ENCODE assay signal across 23 mouse cellular contexts in the genomic region with DNA sequence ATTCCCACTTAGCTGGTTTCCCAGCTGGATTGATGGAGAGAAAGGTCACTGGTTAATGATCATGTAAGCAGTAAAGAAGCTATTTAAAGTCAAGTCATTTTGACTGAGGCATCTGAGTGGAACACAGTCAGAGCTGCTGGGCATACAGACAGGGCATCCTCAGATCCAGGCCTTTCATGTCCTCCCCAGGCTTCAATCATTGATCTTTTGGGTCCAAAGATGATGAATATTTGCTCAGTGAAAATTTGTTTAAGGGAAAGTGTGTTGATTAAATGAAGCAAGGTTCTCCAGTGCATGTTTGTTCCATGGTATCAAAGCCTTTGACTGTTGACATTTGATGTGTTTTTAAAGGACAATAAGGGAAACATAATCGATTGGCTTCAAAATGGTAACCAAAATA. TPM values are rescaled to one million over a fixed set of nuclear protein-coding genes. Genes with fewer than 3 reads are reported as not detected.
DNase-seq lines count a peak whose midpoint lies in the region; ATAC-seq and TF ChIP-seq lines count a peak whose summit lies in the region.
"Had no signal": no experiment of that assay in that cellular context is flagged by ENCODE, and none has a peak within 500 bp of the region (broad histone marks: within the 10 kb centered on the region; RNA-seq: fewer than 3 reads in every experiment).

No protein-coding gene starts in this region.

- no peaks in the 10 kb centered on the region for H3K36me3 ChIP-seq in liver, adult 2 months (ENCODE audit: control insufficient read depth, insufficient read depth, low read length)
- H3K36me3 ChIP-seq in liver, embryonic 11.5 days (ENCODE audit: control insufficient read depth, insufficient read depth, low read length), result no peaks in the 10 kb centered on the region
- H3K36me3 ChIP-seq in liver, embryonic 13.5 days, result no peaks in the 10 kb centered on the region
- H3K36me3 ChIP-seq in liver, embryonic 15.5 days (replicated peaks), result no peaks in the 10 kb centered on the region
- H3K36me3 ChIP-seq: embryonic facial prominence, embryonic 12.5 days; embryonic facial prominence, embryonic 15.5 days; forebrain, embryonic 12.5 days; forebrain, embryonic 15.5 days; hindbrain, embryonic 12.5 days; hindbrain, embryonic 15.5 days had no signal

- H3K4me2 ChIP-seq in liver, embryonic 11.5 days, result no peak overlapping the region
- H3K4me2 ChIP-seq in liver, embryonic 13.5 days, result no peak overlapping the region
- no peak overlapping the region for H3K4me2 ChIP-seq in liver, embryonic 15.5 days
- H3K4me2 ChIP-seq: embryonic facial prominence, embryonic 12.5 days; embryonic facial prominence, embryonic 15.5 days; forebrain, embryonic 12.5 days; forebrain, embryonic 15.5 days; heart, embryonic 11.5 days; hindbrain, embryonic 12.5 days; hindbrain, embryonic 15.5 days had no signal

- 31% methylated on average over 1 of the region's 1 CpGs for WGBS in liver, adult 2 months
- WGBS in liver, embryonic 11.5 days, result 63% methylated on average over 1 of the region's 1 CpGs
- 72% methylated on average over 1 of the region's 1 CpGs for WGBS in liver, embryonic 13.5 days (ENCODE audit: insufficient replicate concordance)
- 62% methylated on average over 1 of the region's 1 CpGs for WGBS in liver, embryonic 15.5 days (ENCODE audit: insufficient replicate concordance)

- TF ChIP-seq POLR2A in liver, adult 2 months (IDR thresholded peaks at IDR 0.05; ENCODE audit: extremely low read depth, insufficient read depth, low read length), result no peak

- H3K9me3 ChIP-seq in liver, embryonic 11.5 days (ENCODE audit: control insufficient read depth, low read length), result no peaks in the 10 kb centered on the region
- H3K9me3 ChIP-seq in liver, embryonic 13.5 days (replicated peaks), result no peaks in the 10 kb centered on the region
- H3K9me3 ChIP-seq in liver, embryonic 15.5 days (replicated peaks), result no peaks in the 10 kb centered on the region
- H3K9me3 ChIP-seq: embryonic facial prominence, embryonic 12.5 days; embryonic facial prominence, embryonic 15.5 days; forebrain, embryonic 12.5 days; forebrain, embryonic 15.5 days; hindbrain, embryonic 12.5 days; hindbrain, embryonic 15.5 days had no signal

- H3K4me3 ChIP-seq in liver, adult 2 months (ENCODE audit: insufficient read depth, low read depth, low read length), result no peak overlapping the region
- no peak overlapping the region for H3K4me3 ChIP-seq in liver, embryonic 11.5 days (ENCODE audit: low read depth, low read length)
- no peak overlapping the region for H3K4me3 ChIP-seq in liver, embryonic 13.5 days (replicated peaks)
- H3K4me3 ChIP-seq in liver, embryonic 15.5 days (replicated peaks), result no peak overlapping the region
- H3K4me3 ChIP-seq: embryonic facial prominence, embryonic 12.5 days; embryonic facial prominence, embryonic 15.5 days; forebrain, embryonic 12.5 days; forebrain, embryonic 15.5 days; hindbrain, embryonic 12.5 days; hindbrain, embryonic 15.5 days had no signal

- H3K4me1 ChIP-seq in liver, adult 2 months (ENCODE audit: control insufficient read depth, insufficient read depth, low read length), result peaks cover 22% of the 10 kb centered on the region
- peaks cover 12% of the 10 kb centered on the region for H3K4me1 ChIP-seq in liver, embryonic 11.5 days (replicated peaks; ENCODE audit: control insufficient read depth, insufficient read depth, low read length)
- H3K4me1 ChIP-seq in liver, embryonic 13.5 days (replicated peaks), result peaks cover 66% of the 10 kb centered on the region
- H3K4me1 ChIP-seq in liver, embryonic 15.5 days (replicated peaks), result peaks cover 68% of the 10 kb centered on the region
- H3K4me1 ChIP-seq: embryonic facial prominence, embryonic 12.5 days; embryonic facial prominence, embryonic 15.5 days; forebrain, embryonic 12.5 days; forebrain, embryonic 15.5 days; hindbrain, embryonic 12.5 days; hindbrain, embryonic 15.5 days had no signal

- peak; percentile 99 for DNase-seq in liver, adult 2 months (ENCODE audit: extremely low read depth, low read depth, low spot score)
- no peak for DNase-seq in liver, embryonic 11.5 days (ENCODE audit: low spot score)
- no peak for DNase-seq in liver, embryonic 13.5 days
- DNase-seq in MN1 (ENCODE audit: low spot score), result no peak
- no peak for DNase-seq in kidney, adult 9 months
- DNase-seq: adrenal gland, adult 8-10 months; adrenal gland, postnatal 25 days; cerebellum, adult 2 months; cerebellum, adult 9-11 months; cerebellum, postnatal 25 days; gastrocnemius, postnatal 25 days had no signal

- TF ChIP-seq CTCF in liver, adult 2 months (IDR thresholded peaks at IDR 0.05; ENCODE audit: low read depth, low read length), result no peak

- no peak for ATAC-seq in liver, embryonic 11.5 days (replicated peaks; ENCODE audit: low FRiP score)
- ATAC-seq in liver, embryonic 13.5 days (ENCODE audit: low read depth), result no peak
- ATAC-seq in liver, embryonic 15.5 days (ENCODE audit: insufficient read depth), result 0 out of 2 replicates have a peak, but pooled peaks have one; percentile 20
- ATAC-seq: activated CD4-positive, CD25-positive, alpha-beta regulatory T cell, adult 4 months; CD4-positive, CD25-positive, alpha-beta regulatory T cell, adult 4 months; forebrain, embryonic 15.5 days had no signal

- H3K27me3 ChIP-seq in liver, adult 2 months (ENCODE audit: control insufficient read depth, insufficient read depth, low read length), result no peaks in the 10 kb centered on the region
- no peaks in the 10 kb centered on the region for H3K27me3 ChIP-seq in liver, embryonic 11.5 days (replicated peaks; ENCODE audit: control insufficient read depth, insufficient read depth, low read length)
- H3K27me3 ChIP-seq in liver, embryonic 13.5 days, result no peaks in the 10 kb centered on the region
- H3K27me3 ChIP-seq in liver, embryonic 15.5 days, result no peaks in the 10 kb centered on the region
- H3K27me3 ChIP-seq: embryonic facial prominence, embryonic 12.5 days; embryonic facial prominence, embryonic 15.5 days; forebrain, embryonic 12.5 days; forebrain, embryonic 15.5 days; hindbrain, embryonic 12.5 days; hindbrain, embryonic 15.5 days had no signal

- no peak overlapping the region for H3K9ac ChIP-seq in liver, adult 2 months (ENCODE audit: low read depth, low read length)
- H3K9ac ChIP-seq in liver, embryonic 11.5 days (ENCODE audit: low read depth, low read length), result no peak overlapping the region
- H3K9ac ChIP-seq in liver, embryonic 13.5 days, result no peak overlapping the region
- no peak overlapping the region for H3K9ac ChIP-seq in liver, embryonic 15.5 days
- H3K9ac ChIP-seq: embryonic facial prominence, embryonic 12.5 days; embryonic facial prominence, embryonic 15.5 days; forebrain, embryonic 12.5 days; forebrain, embryonic 15.5 days; hindbrain, embryonic 12.5 days; hindbrain, embryonic 15.5 days had no signal

- H3K27ac ChIP-seq in liver, adult 2 months (replicated peaks; ENCODE audit: insufficient read depth, low read depth, low read length), result peak overlapping the region; percentile 75
- H3K27ac ChIP-seq in liver, embryonic 11.5 days (ENCODE audit: low read depth, low read length), result no peak overlapping the region
- peak overlapping the region; percentile 63; the same call in 1 of the 2 replicates for H3K27ac ChIP-seq in liver, embryonic 13.5 days
- no peak overlapping the region; the same call in 1 of the 2 replicates for H3K27ac ChIP-seq in liver, embryonic 15.5 days (replicated peaks)
- H3K27ac ChIP-seq: embryonic facial prominence, embryonic 12.5 days; embryonic facial prominence, embryonic 15.5 days; forebrain, embryonic 12.5 days; forebrain, embryonic 15.5 days; hindbrain, embryonic 12.5 days; hindbrain, embryonic 15.5 days had no signal

- H3K79me2 ChIP-seq in liver, adult 2 months (ENCODE audit: control insufficient read depth, insufficient read depth, low read length), result no peaks in the 10 kb centered on the region

RNA-seq across cellular contexts. Expression of a gene that starts 7.2 kb away (rescaled TPM):
- 254 and 300 TPM in 2 replicates for total RNA-seq in liver, adult 2 months (2014; rRNA removed)
- polyA plus RNA-seq in liver, adult 2 months (2012; rRNA removed), result 110 and 114 TPM in 2 replicates
- 13.6 and 15.2 TPM in 2 replicates for polyA plus RNA-seq in liver, embryonic 11.5 days (2014; fragmentation: Nextera tagmentation; extraction: Ambion mirVana)
- 8.3 and 9.3 TPM in 2 replicates for polyA plus RNA-seq in liver, embryonic 13.5 days (2015; fragmentation: Nextera tagmentation; extraction: Ambion mirVana)
- 7.7 and 8.2 TPM in 2 replicates for polyA plus RNA-seq in liver, embryonic 15.5 days (2015; fragmentation: Nextera tagmentation; extraction: Ambion mirVana)
- polyA plus RNA-seq: embryonic facial prominence, embryonic 12.5 days; hindbrain, embryonic 12.5 days had no signal

RNA-seq across cellular contexts. Expression of a gene that starts 39.9 kb away (rescaled TPM):
- 0.34 and 0.46 TPM in 2 replicates for total RNA-seq in liver, adult 2 months (2014; rRNA removed)
- polyA plus RNA-seq in liver, adult 2 months (2012; rRNA removed), result 0.09 and 0.16 TPM in 2 replicates
- polyA plus RNA-seq in liver, embryonic 11.5 days (2014; fragmentation: Nextera tagmentation; extraction: Ambion mirVana), result 19.6 and 24.3 TPM in 2 replicates
- polyA plus RNA-seq in liver, embryonic 13.5 days (2015; fragmentation: Nextera tagmentation; extraction: Ambion mirVana), result 2.0 and 2.8 TPM in 2 replicates
- 0.92 and 1.0 TPM in 2 replicates for polyA plus RNA-seq in liver, embryonic 15.5 days (2015; fragmentation: Nextera tagmentation; extraction: Ambion mirVana)
- total RNA-seq: common myeloid progenitor, adult 5-6 weeks; MEL had no signal
- polyA plus RNA-seq: activated CD4-positive, CD25-positive, alpha-beta regulatory T cell, adult 4 months; CD4-positive, CD25-positive, alpha-beta regulatory T cell, adult 4 months had no signal

Comparison
In these comparisons a context has a peak if more than half of its experiments do, and no peak if none do; other contexts are left out.
1. H3K27ac ChIP-seq: peak in liver, adult 2 months (single experiment) and liver, embryonic 13.5 days (single experiment); none in liver, embryonic 11.5 days (single experiment) and liver, embryonic 15.5 days (single experiment).